Mouse (Mus musculus) right cerebral cortex, postnatal 14 days (tissue): ENCODE results near the gene Baz2b.
"Not testable (repeated sequence)": the region's sequence is repeated elsewhere in the genome, so short reads cannot be mapped to it uniquely, and the experiment has no call there.

Experiments
- DNase-seq: peaks from one replicate; pipeline ENCODE4 v3.0.0; 2022

Gene Baz2b

GRCm38 (mm10) chr2:60086197-60086903, 123.3 kb downstream of the Baz2b start:
- no peak for DNase-seq

- DNase-seq, result no peak
Measured at GRCm38 (mm10) chr2:60084823-60085222, 124.8 kb downstream of the Baz2b start.

GRCm38 (mm10) chr2:60082984-60083636, 126.5 kb downstream of the Baz2b start:
- no peak for DNase-seq

- DNase-seq, result no peak
Measured at GRCm38 (mm10) chr2:60082225-60082624, 127.4 kb downstream of the Baz2b start.

- no peak for DNase-seq
Measured at GRCm38 (mm10) chr2:60080831-60081230, 128.8 kb downstream of the Baz2b start.

- no peak for DNase-seq
Measured at GRCm38 (mm10) chr2:60077631-60078030, 132.0 kb downstream of the Baz2b start.

GRCm38 (mm10) chr2:60076800-60077199, 132.8 kb downstream of the Baz2b start:
- DNase-seq, result no peak

- no peak for DNase-seq
Measured at GRCm38 (mm10) chr2:60076025-60076424, 133.6 kb downstream of the Baz2b start.

GRCm38 (mm10) chr2:60073798-60074197, 135.8 kb downstream of the Baz2b start:
- DNase-seq, result not testable (repeated sequence)

GRCm38 (mm10) chr2:60071813-60072212, 137.8 kb downstream of the Baz2b start:
- no peak for DNase-seq

GRCm38 (mm10) chr2:60070938-60071337, 138.7 kb downstream of the Baz2b start:
- DNase-seq, result no peak

GRCm38 (mm10) chr2:60068468-60068867, 141.2 kb downstream of the Baz2b start:
- no peak for DNase-seq

GRCm38 (mm10) chr2:60065415-60065814, 144.2 kb downstream of the Baz2b start:
- no peak for DNase-seq

GRCm38 (mm10) chr2:60060185-60060775, 149.4 kb downstream of the Baz2b start:
- DNase-seq, result no peak

GRCm38 (mm10) chr2:60059300-60059699, 150.3 kb downstream of the Baz2b start:
- DNase-seq, result no peak

- no peak for DNase-seq
Measured at GRCm38 (mm10) chr2:60056043-60056442, 153.6 kb downstream of the Baz2b start.

- DNase-seq, result no peak
Measured at GRCm38 (mm10) chr2:60054808-60055535, 154.7 kb downstream of the Baz2b start.

- no peak for DNase-seq
Measured at GRCm38 (mm10) chr2:60053222-60054010, 156.2 kb downstream of the Baz2b start.

- DNase-seq, result no peak
Measured at GRCm38 (mm10) chr2:60050667-60051460, 158.8 kb downstream of the Baz2b start.

- no peak for DNase-seq
Measured at GRCm38 (mm10) chr2:60049889-60050288, 159.8 kb downstream of the Baz2b start.

GRCm38 (mm10) chr2:60049351-60049750, 160.3 kb downstream of the Baz2b start:
- no peak for DNase-seq

GRCm38 (mm10) chr2:60045995-60046394, 163.6 kb downstream of the Baz2b start:
- no peak for DNase-seq
